Mouse (Mus musculus) stomach, postnatal 0 days (tissue): ENCODE results near the gene Krt28.

ENCODE experiments used
- CTCF ChIP-seq: IDR thresholded peaks from 2 replicates; pipeline ENCODE4 v1.5.1; 2016; ENCODE audit warnings: antibody characterized with exemption, low read depth, mild to moderate bottlenecking, moderate library complexity
- EP300 ChIP-seq: optimal IDR thresholded peaks from 2 replicates; pipeline ENCODE3; 2016; ENCODE audit warnings: antibody characterized with exemption

DNA sequence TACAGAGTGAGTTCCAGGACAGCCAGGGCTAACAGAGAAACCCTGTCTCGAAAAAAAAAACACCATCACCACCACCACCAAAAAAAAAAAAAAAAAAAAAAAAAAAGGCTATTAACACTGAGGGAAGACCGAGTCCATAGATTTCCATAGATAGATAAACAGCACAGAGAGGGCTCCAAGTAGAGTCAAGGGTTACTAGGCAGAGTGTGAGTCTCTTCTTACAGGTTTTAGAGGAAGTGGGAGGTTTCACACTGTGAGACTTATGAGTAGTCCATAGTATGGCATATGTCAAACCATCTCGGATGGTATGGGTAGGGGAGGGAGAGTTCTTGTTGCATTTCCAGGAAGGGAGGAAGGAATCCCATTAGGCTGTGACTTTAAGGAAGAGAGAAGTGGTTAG, 23.4 kb upstream of the Krt28 start:
- TF ChIP-seq CTCF (no peak), EP300 (no peak)
